Mouse (Mus musculus) erythroblast, embryonic 14.5 days (primary cell): Measurements from ENCODE around the gene Magea4. TPM values are rescaled to one million over a fixed set of nuclear protein-coding genes. Genes with fewer than 3 reads are reported as not detected.

Experiments
- H3K27me3 ChIP-seq: 2 replicates; pipeline ENCODE4 v1.6.1; 2012; ENCODE audit warnings: inconsistent platforms; ENCODE audit not compliant: control insufficient read depth
- H3K36me3 ChIP-seq: 2 replicates; pipeline ENCODE4 v1.6.1; 2012; ENCODE audit warnings: mild to moderate bottlenecking, inconsistent platforms; ENCODE audit not compliant: control insufficient read depth
- H3K4me1 ChIP-seq: 2 replicates; pipeline ENCODE4 v1.6.1; 2012; ENCODE audit warnings: inconsistent platforms; ENCODE audit not compliant: control insufficient read depth
- H3K4me3 ChIP-seq: replicated peaks from 2 replicates; pipeline ENCODE3; 2012; ENCODE audit warnings: moderate library complexity, mild to moderate bottlenecking, inconsistent platforms
- H3K9me3 ChIP-seq: 2 replicates; pipeline ENCODE4 v1.6.1; 2012; ENCODE audit warnings: low read length, inconsistent platforms, mixed read lengths; ENCODE audit not compliant: control insufficient read depth
- GATA1 ChIP-seq: IDR thresholded peaks from 2 replicates; pipeline ENCODE4 v1.6.1; 2012; ENCODE audit warnings: low read length, inconsistent platforms, mixed read lengths
- TAL1 ChIP-seq: IDR thresholded peaks from 3 replicates; pipeline ENCODE4 v1.6.1; 2012; ENCODE audit warnings: low read length, inconsistent platforms, mixed read lengths
- polyA plus RNA-seq: library from polyadenylated mRNA; stranded (reverse); fragments of >175 nt; gene quantifications from 2 replicates; pipeline ENCODE4 v1.2.3, GENCODE M21; 2012

Gene Magea4
- not detected in 2 replicates for polyA plus RNA-seq

DNA sequence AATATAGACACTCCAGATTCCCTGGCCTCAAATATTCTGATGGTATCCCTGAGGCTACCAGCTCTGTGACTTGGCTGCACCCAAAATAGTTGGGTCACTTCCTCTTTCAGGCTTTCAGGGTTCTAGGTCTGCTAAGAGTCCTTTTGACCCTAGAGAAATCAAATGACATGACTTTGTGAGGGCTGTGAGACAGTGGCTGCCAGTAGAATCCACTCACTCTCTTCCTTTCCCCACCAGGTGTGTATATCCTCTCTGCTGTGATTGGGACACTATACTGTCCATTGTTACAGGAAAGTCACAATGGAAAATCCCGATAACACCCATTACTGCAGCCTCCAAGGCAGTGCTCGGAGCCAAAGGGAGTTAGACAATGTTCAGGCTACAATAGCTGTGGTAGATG lies at the start of gene Magea4:
TSS of gene Magea4 (plus strand) at position 301 of the 400 bp plus-strand sequence.
- no peak for TF ChIP-seq GATA1
- TF ChIP-seq TAL1, result no peak
- 0 out of 2 replicates have a peak, but pooled peaks cover 3% of the 10 kb centered on the region for H3K9me3 ChIP-seq
- H3K4me3 ChIP-seq, result no peak within 1 kb of the TSS
- H3K27me3 ChIP-seq, result no peaks in the 10 kb centered on the region; the same call in 1 of the 2 replicates
- no peaks in the 10 kb centered on the region for H3K36me3 ChIP-seq
- H3K4me1 ChIP-seq, result no peaks in the 10 kb centered on the region

DNA sequence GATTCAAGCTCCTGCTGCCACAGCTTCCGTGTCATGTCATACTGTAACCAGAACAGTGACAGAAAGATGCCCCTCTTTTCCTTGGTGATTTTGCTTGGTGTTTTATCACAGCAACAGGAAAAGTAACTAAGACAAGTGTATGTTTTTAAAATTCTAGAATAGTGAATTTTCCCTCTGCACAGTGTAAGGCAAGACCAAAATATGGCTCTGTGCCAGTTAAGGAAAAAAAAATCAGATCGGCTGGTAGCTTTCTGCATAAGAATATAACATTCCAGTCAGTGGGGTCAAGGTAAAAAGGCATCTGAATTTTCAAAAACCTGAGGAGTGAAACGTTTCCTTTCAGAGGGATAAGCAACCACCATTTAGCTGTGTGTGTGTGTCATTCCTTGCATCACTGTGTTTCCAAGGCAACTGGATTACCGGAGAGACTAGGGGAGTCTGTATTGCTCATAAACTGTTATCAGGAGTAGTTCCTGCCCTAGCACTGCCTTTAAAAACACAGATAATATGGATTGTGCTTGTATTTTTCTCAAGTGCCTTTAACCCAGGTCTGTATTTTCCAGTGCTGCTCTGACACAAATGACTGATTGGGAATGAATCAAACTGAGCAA lies 18.8 kb upstream of the Magea4 start:
- TF ChIP-seq GATA1, result no peak
- TF ChIP-seq TAL1, result no peak
- no peaks in the 10 kb centered on the region for H3K27me3 ChIP-seq
- no peaks in the 10 kb centered on the region for H3K4me1 ChIP-seq
- no peaks in the 10 kb centered on the region for H3K36me3 ChIP-seq
- H3K4me3 ChIP-seq, result no peak overlapping the region
- H3K9me3 ChIP-seq, result no peaks in the 10 kb centered on the region

DNA sequence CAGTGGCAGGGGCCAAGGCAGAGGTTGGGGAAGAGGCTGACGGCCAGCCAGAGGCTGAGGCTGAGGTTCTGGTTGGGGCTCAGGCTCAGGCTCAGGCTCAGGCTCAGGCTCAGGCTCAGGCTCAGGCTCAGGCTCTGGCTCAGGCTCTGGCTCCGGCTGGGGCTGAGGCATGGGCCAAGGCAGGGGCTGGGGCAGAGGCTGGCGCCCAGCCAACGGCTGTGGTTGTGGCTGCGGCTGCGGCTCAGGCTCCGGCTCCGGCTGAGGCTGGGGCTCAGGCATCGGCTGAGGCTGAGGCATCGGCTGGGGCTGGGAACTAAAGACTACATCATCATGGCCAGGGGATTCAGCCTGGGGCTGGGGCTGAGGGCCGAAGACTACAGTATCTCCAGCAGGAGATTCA lies 48.8 kb downstream of the Magea4 start:
- H3K9me3 ChIP-seq, result peaks cover 8% of the 10 kb centered on the region
- H3K27me3 ChIP-seq, result no peaks in the 10 kb centered on the region
- no peak overlapping the region for H3K4me3 ChIP-seq
- H3K4me1 ChIP-seq, result no peaks in the 10 kb centered on the region
- no peaks in the 10 kb centered on the region for H3K36me3 ChIP-seq
- no peak for TF ChIP-seq GATA1
- TF ChIP-seq TAL1, result no peak

Other genes with a start within 250 kb of the Magea4 start
- gene Fate1, start 249.0 kb upstream of the Magea4 start, polyA plus RNA-seq, result not detected in 2 replicates
- gene Cnga2, start 230.2 kb upstream of the Magea4 start, polyA plus RNA-seq, result not detected in 2 replicates
- gene Gabre, start 52.8 kb downstream of the Magea4 start, polyA plus RNA-seq, result not detected in 2 replicates
- not detected in 2 replicates for gene Magea10, start 164.8 kb downstream of the Magea4 start, polyA plus RNA-seq